Mouse (Mus musculus) left cerebral cortex, adult 2 months (tissue): ENCODE results near the gene Esrra. TPM values are rescaled to one million over a fixed set of nuclear protein-coding genes. Genes with fewer than 3 reads are reported as not detected.

Experiments
- DNase-seq, 2 experiments: peaks; one replicate each; pipeline ENCODE4 v3.0.0; 2021 to 2022; ENCODE audit warnings: low spot score in 2 of 2, mixed read lengths in 1 of 2; ENCODE audit errors: extremely low spot score in 1 of 2
- H3K27ac ChIP-seq: fragments of 200-600 bp; 2 replicates; pipeline ENCODE4 v1.8.1; 2022
- H3K4me3 ChIP-seq: fragments of 200-600 bp; 2 replicates; pipeline ENCODE4 v1.8.1; 2022
- CTCF ChIP-seq: fragments of 200-600 bp; IDR thresholded peaks from 2 replicates; pipeline ENCODE4 v1.8.1; 2022; ENCODE audit warnings: antibody characterized with exemption, mild to moderate bottlenecking, moderate library complexity
- intact Hi-C: fragments of 180-260 bp; cut with DNase I; formaldehyde crosslinking; loops from one replicate; pipeline ENCODE4 v1.15.1; 2025
- total RNA-seq, 2 experiments: library from RNA; stranded (reverse); gene quantifications; 2 replicates each; pipeline ENCODE4 v1.2.3; 2021

Gene Esrra
- total RNA-seq, 2 experiments from 2014 or later: 66.8 to 69.2 TPM

DNA sequence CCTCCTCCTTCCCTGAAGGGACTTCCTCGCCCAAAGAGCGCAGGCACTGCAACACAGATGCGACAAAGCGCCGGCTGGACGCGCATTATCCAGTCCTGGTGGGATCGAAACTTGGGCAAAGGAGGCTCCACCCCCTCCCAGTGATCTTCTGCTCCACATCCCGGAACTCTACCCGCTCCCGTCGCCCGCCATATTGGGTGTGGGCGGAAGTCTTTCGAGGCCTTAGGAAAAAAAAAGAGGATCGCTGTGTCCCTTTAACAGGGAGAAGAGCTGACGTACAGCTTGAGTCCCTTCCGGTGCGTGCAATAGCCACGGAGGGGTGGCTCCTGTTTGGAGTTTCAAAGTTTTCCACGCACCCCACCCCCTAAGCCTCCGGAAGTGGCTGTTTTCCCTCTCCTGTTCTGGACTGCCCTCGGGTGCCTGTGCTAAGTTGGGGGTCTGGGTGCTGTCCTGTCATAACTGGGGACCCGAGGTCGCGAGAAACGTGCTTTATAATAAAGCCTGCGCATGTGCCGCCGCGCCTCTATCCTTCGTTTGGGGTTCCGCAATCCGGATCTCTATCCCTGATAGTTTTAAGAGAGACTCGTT is 29.9 kb upstream of the Esrra start:
- DNase-seq: peak; percentile 90 to 92
- intact Hi-C loops: no loop called here
- peak overlapping the region; percentile 96 for H3K27ac ChIP-seq
- TF ChIP-seq CTCF: no peak
- peak overlapping the region; percentile 62 for H3K4me3 ChIP-seq

DNA sequence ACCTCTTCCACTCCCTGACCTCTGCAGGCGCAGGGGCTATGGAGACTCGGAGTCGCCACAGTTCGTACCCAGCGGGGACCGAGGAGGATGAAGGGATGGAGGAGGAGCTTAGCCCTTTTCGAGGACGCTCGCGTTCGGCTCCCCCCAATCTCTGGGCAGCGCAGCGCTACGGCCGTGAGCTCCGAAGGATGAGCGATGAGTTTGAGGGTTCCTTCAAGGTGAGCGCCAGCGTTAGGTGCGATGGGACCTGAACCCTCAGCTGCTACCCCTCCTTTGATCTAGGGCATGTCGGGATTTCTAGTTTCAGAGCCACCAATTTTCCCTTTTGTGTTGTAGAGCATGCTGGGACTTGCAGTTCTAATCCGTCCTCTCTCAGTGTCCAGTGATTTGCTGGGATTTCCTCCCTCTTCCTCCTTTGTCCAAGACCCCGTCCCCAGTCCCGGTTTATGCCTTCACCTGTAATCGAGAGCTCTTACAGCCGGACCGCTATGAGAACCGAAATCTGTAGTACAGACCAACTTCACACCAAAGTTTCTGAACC is 29.1 kb upstream of the Esrra start:
- Histone ChIP-seq H3K27ac (peak overlapping the region; percentile 96), H3K4me3 (peak overlapping the region; percentile 62)
- no peak for TF ChIP-seq CTCF
- intact Hi-C loops: loop anchor here (1.0 kb wide), 1 partner anchor 8 kb away; the partner anchor contains the start of gene Gpr137
- peak in 1 of 2 experiments; percentile 56 for DNase-seq

DNA sequence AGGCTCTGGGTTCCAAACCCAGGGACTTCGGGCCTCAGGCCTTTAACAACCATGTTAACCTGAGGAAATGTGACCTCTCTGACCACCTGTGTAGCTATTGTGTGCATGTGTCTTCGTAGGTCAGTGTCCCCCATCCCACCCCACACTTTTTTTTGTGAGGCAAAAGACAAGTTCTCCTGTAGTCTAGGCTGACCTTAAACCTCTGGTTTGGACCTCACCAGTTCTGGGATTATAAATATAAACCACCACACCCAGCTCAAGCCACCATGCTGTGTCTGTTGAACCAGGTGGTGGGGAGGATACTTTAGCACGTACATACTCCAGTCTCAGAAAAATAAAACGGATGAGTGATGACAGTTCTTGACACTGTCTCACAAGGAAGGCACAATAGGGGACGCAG is 28.3 kb upstream of the Esrra start:
- TF ChIP-seq CTCF: no peak
- DNase-seq: no peak
- intact Hi-C loops: loop anchor here (1.0 to 5.0 kb wide), 2 partner anchors 8 to 703 kb away; partner anchors contain the start of gene Gpr137
- peak overlapping the region; percentile 62 for H3K4me3 ChIP-seq
- no peak overlapping the region; the same call in 1 of the 2 replicates for H3K27ac ChIP-seq

DNA sequence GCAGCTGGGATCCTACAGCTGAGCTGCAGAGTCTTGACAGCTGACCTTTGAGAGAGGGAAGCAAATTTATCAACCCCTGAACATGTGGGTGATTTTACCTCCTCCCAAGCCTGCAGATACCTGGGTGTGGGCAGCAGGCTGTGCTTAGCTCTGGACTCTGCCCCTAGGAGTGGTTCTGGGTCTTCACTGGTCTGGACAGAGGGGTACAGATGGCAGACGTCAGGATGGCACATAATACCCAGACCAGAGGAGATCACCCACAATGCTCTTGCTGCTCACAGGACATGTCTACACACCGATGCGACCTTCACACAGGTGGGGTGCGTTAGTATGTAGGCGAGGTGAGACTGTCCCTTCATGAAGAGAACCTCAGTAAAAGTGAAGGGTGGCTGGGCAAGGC is 27.9 kb upstream of the Esrra start:
- Histone ChIP-seq H3K4me3 (no peak overlapping the region), H3K27ac (no peak overlapping the region)
- intact Hi-C loops: loop anchor here (5.0 kb wide), 1 partner anchor 702 kb away; no protein-coding TSS in a partner anchor
- TF ChIP-seq CTCF: no peak
- DNase-seq: no peak

DNA sequence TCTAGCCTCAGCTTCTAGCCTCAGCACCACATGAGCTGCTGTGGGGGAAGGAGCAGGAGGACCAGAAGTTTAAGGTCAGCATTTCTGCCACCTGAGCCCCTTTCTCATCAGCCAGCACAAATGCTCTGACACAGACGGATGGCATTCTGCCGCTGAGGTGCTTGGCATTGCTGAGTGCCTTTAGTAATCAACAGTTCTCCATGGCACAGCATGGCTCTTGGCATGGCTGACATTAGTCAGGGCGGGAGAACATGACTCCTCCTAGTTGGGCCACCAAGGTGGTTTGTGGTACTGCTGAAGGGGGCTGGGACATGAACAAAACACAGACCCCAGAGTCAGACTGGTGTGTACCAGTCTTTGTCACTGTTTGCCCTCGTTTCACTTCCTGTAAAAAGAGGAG is 26.6 kb upstream of the Esrra start:
- Histone ChIP-seq H3K27ac (no peak overlapping the region), H3K4me3 (no peak overlapping the region)
- no peak for TF ChIP-seq CTCF
- DNase-seq: no peak
- intact Hi-C loops: loop anchor here (5.0 kb wide), 1 partner anchor 701 kb away; no protein-coding TSS in a partner anchor

DNA sequence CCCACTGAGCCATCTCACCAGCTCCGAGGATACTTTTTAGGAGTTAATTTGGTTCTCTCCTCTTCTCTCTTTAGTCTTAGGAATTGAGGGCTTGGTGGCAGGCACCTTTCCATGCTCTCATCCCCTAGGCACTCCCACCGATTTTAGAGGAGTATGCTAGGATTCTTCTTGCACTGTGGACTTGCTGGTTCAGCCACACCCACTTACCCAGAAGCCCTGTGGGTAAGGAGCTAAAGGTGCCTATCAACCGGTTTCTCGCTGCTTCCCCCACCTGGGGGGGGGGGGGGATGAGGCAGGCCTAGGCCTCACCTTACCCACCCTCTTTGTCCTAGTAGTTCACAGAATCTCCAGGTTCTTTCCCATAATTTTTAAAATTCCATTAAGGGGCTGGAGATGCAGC is 26.1 kb upstream of the Esrra start:
- no peak overlapping the region for H3K4me3 ChIP-seq
- no peak for TF ChIP-seq CTCF
- intact Hi-C loops: loop anchor here (5.0 kb wide), 1 partner anchor 700 kb away; no protein-coding TSS in a partner anchor
- H3K27ac ChIP-seq: no peak overlapping the region
- no peak for DNase-seq

DNA sequence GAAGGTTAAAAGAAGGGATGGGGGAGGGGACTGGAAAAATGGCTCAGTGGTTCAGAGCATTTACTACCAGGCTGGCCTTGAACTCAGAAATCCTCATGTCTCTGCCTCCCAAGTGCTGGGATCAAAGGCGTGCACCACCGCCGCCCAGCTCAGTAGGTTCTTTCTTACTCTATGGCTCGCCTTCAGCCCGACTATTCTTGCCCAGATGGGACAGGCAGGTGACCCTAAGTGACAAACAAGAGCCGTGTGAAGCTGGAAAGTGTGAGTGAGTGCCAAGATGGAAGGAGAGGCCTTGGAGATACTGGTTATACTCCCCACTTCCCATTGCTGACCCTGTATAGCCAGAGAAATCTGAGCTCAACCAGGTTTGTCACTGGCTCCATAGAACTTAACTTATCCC is 22.1 kb upstream of the Esrra start:
- TF ChIP-seq CTCF: no peak
- no peak overlapping the region for H3K27ac ChIP-seq
- no peak for DNase-seq
- intact Hi-C loops: loop anchor here (5.0 kb wide), 1 partner anchor 34 kb away; the partner anchor contains the start of gene Plcb3
- no peak overlapping the region for H3K4me3 ChIP-seq

DNA sequence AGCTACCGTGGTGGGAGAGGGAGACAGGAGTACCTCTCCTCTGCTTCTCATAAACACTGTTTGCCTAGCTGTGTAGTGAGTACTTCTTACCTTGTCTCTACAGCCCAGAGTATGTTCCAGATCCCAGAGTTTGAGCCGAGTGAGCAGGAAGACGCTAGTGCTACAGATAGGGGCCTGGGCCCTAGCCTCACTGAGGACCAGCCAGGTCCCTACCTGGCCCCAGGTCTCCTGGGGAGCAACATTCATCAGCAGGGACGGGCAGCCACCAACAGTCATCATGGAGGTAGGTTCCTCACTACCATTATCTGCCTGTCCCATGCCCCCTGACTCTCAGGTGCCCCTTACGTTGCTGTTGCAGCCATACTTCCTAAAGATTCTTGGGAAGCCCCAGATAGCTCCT is 21.2 kb upstream of the Esrra start:
- Histone ChIP-seq H3K4me3 (peak overlapping the region; percentile 92), H3K27ac (peak overlapping the region; percentile 97)
- intact Hi-C loops: loop anchor here (1.0 to 5.0 kb wide), 2 partner anchors 8 to 35 kb away; partner anchors contain the start of gene Plcb3
- DNase-seq: no peak
- TF ChIP-seq CTCF: no peak

DNA sequence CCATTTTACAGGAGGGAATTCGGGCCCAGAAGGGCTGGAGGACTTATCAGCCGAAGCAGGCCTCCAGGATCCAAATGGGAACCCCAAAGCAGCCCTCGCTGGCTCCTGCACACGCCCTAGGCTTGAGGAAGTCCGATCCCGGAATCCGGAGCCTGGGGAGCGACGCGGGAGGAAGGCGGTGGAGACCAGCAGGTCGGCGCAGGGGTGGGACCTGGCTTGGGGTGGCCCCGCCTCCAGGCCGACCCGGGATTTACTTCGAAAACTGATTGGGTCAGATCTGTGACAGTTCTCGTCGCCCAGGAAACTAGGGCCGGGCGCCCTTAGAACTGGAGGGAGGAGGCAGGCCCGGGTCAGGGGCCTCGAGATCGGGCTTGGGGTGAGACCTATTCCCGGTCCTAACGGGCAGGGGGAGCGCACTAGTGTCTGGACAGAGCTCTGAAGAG is 20.7 kb upstream of the Esrra start, which contains the start of gene Gpr137:
Gpr137 (minus strand) TSS at position 232 of the 443 bp plus-strand sequence.
- Histone ChIP-seq H3K27ac (peak within 1 kb of the TSS; percentile 97), H3K4me3 (peak within 1 kb of the TSS; percentile 92)
- intact Hi-C loops: loop anchor here (1.0 to 5.0 kb wide), 2 partner anchors 8 to 35 kb away; partner anchors contain the start of gene Plcb3
- TF ChIP-seq CTCF: no peak
- DNase-seq: peak; percentile 92

DNA sequence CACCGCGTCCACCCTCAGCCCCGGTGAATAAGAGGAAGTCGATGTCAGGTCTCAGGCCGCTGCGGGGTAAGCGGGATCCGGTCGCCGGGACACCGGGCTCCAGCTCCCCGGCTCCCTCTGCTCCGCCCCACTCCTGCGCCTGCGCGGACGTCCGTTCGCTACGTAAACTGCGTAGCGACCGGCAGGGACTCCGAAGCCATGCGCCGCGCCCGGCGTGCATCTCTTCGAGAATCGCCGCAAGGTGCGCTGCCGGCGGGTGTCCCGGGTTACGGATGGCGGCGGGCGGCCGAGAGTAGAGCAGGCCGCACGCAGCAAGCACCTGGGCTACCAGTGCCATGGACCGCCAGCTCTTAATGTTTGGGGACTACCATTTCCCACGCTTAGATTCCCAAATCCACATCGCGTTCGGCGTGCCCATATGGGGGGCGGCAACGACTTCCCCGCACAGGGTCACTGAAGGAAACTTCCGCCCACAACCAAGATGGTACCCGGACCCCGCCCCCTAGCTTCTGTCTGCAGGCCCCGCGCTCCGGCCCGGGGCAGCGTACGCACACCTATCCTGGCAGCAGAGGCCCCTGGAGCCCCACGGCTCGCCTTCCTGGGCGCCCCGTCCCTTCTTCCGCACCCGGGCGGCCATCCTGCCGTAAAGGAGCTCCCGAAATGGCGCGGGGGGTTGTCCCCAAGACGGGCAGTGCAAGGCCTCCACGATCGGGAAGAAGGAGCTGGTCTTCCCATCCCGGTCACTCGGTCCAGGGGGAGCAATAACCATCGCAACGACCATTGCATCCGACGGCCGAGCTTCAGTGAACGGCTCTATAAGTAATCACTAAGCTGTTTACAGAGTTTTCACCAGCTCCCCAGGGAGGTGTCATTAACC is 20.0 kb upstream of the Esrra start, which contains the start of gene Bad:
Bad (plus strand) TSS at position 490 of the 877 bp plus-strand sequence.
- peak; percentile 92 to 96 for DNase-seq
- intact Hi-C loops: loop anchor here (1.0 to 5.0 kb wide), 2 partner anchors 9 to 36 kb away; partner anchors contain the start of gene Plcb3
- TF ChIP-seq CTCF: no peak; the same call in 1 of the 2 replicates
- Histone ChIP-seq H3K4me3 (peak within 1 kb of the TSS; percentile 92), H3K27ac (peak within 1 kb of the TSS; percentile 97)
